Mouse (Mus musculus) activated CD4-positive, CD25-positive, alpha-beta regulatory T cell, adult 4 months (primary cell): Measurements from ENCODE around the gene Gm21992. TPM values are rescaled to one million over a fixed set of nuclear protein-coding genes. Genes with fewer than 3 reads are reported as not detected.

Experiments used
- ATAC-seq: one replicate; pipeline ENCODE4 v1.8.0; 2017
- polyA plus RNA-seq, 2 experiments: library from polyadenylated mRNA; unstranded; fragments of 100-300 nt; shearing (Covaris generic); gene quantifications; one replicate each; pipeline ENCODE4 v1.2.1; 2017

The Gm21992 gene
- polyA plus RNA-seq, 2 experiments from 2014 or later: 36.1 to 36.5 TPM

DNA sequence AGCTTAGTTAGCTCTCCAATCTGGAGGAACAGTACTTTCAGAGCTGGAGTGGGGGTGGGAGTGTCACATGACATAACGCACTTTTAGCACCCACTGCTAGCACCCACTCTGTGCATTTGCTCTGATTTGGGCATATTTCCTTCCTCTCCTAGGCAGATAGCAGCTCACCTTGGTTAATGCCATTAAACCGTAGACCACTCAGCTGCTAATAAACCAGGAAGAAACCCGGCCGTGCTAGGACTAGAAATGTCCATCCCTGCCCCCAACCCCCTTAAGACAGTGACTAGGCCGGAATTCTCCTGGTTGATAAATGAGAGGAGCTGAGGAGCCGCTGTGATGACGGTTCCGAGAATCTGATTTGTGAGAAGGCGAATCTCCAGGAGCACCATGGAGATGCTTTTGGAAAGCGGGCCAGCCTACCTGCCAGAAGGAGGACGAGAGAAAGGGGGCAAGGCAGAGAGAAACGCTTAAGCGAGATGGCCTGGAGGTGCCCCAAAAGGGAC lies 100.3 kb downstream of the Gm21992 start, which contains the start of gene Sptbn2:
Gene Sptbn2, plus strand, starts transcription at position 70 of the 503 bp plus-strand sequence.
- no peak for ATAC-seq

DNA sequence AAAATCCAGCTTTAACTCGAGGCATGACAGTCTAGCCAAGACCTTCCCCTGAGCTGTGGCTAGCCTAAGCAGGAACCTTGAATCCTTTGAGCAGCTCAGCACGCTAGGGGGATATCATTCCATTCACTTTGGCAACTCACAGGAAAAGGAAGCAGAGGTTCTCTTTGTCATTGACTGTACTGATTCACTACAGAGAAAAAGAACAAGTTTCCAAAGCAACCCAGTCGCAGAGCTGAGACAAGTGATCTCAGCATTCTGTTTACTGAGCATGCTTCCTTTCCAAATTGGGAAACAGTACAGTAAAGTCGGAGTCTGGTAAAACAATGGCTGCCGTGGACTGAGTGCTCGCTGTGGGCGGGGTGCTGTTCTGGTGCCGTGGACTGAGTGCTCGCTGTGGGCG lies 102.6 kb downstream of the Gm21992 start:
- no peak for ATAC-seq

DNA sequence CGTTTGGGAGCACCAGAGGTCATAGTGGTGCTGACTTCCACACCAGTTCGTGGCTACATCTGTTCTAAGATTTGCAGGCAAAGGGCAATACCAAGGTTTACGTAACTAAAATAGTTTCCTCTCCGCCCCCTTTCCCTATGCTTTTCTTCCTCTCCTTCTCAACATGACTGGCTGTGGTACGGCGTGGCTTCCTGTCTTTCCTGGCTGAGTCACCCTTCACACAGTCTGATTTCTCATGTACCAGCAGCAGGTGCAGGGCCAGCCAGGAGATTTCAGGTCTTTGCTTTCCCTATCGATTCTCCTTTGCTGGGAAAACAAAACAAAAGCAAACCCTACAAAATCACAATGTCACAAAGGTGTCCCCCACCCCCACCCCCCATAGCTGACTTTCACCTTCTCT lies 110.2 kb downstream of the Gm21992 start:
- ATAC-seq: no peak

DNA sequence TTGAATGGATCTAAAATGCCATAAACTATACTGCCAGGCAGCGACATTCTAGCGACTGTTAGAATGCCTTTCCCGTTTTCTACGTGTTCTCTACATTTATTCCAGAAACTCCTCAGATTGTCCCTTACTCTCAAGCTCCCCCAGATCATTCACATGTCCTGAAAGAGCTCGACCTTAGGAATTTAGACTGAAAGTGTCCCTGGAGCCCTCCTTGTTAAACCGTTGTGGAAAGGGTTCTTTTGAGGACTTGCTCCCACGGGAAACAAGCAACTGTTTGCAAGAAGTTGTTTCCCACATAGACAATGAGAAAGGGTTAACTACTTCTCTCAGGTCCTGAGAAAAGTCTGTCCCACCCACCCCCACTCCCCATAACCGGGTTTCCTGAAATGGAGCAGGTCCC lies 110.8 kb downstream of the Gm21992 start:
- no peak for ATAC-seq

DNA sequence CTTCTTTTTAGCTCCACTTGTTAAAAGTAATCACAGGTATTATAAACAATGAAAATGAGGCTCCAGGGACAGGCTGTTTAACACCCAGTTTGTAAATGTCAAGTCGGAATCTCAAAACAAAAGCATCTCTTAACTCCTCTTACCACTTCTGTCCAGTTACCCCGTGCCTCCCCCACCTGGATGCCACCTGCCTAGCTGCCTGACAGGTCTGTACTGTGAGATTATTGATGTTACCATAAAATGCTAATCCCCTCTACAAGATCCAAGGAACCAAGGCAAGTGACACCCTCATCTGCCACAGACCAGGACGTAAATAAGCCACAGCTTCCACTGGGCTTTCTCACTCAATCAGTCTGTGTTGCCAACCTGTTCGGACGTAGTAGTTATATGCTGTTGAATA lies 111.6 kb downstream of the Gm21992 start:
- no peak for ATAC-seq

DNA sequence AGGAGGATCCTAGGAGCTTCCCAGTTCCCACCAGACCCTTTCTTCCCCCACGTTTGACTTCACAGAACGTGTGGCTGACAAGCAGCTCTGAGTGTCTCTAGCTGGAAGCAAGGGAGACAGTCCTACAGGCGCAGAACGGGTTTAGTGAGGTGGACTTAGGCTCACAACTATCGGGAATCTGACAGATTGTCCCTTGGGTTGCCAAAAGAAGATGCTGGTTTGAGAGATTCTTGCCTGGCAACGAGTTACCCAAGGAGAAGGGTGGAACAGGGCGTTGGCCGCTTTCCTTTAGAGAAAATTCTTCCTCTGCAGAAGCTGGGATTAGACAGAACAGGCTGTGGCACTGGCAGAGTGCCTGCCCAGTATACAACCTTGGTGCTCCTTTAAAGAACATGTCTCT lies 112.6 kb downstream of the Gm21992 start:
- ATAC-seq: no peak

DNA sequence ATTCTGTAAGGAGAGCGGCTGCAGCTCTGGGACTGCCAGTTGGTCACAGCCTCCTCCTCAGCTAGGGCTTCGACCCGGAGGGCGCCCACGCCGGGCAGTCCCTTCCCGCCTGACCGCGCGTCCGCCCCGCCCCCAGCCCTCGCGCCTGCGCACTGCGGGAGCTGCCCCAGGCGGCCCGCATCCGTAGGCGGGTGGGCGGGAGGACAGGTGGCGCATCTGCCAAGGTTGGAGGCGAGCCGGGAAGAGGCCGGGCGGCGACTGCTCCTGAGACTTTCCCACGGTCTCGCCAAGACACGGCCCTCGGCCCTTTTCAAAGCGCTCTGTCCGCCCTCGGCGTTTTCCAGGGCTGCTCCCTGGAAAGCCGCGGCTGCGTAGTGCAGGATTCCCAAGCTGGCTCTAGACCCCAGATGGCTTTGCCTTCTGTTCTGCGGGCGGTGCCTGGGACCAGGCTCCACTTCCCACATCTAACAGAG lies 113.2 kb downstream of the Gm21992 start, which contains the start of gene Gm960:
Gene Gm960, minus strand, starts transcription at position 464 of the 473 bp plus-strand sequence.
- ATAC-seq: no peak

DNA sequence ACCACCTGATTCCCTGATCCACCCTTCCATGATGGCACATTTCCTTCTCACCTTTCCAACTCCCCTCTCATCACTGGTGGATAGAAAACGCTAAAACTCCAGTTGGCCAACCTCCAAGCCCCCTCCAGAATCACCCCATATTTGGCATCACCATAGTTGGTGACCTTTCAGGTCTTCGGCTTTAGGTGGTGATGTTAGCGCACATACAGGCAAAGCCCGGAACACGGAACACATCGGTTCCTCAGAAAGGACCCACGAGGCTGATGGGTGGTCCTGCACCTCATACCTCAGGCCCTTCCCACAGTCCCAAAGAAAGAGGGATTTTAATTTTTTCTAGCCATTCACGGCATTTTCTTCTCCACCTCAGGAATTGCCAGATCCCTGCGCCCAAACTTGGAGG lies 113.7 kb downstream of the Gm21992 start:
- ATAC-seq: no peak

DNA sequence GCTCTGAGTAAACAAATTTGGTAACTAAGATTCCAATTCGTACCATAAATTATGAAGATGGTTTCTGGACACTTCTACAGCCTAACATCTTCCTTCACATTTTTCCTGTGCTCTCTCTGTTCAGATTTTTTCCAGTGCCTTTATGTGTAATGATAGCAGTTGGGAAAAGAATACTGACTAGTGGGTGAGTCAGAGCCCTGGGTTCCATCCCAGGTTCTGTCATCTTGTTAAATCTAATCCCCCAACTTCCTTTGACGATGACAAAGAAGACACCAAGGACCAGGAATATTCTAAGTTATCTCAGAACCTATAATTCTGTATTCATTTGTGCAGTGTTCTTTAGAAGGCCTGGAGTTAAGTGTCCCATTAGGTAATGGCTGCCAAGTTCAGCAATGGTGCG lies 114.3 kb downstream of the Gm21992 start:
- ATAC-seq: no peak

DNA sequence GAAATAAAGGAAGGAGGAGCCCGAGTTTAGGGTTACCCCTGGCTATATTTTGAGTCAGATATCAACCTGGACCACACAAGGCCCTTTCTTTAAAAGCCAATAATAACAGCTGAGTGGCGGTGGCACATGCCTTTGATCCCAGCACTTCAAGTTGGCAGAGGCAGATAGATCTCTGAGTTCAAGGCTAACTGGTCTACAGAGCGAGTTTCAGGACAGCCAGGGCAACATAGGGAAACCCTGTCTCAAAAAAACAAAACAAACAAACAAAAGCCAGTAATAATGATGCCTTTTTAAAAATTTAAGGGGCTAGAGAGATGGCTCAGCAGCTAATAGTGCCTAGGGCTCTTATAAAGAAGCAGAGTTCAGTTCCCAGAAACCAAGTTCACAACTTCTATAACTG lies 117.1 kb downstream of the Gm21992 start:
- no peak for ATAC-seq

Other genes with a start within 250 kb of the Gm21992 start
- gene Lrfn4, start 195.9 kb downstream of the Gm21992 start, polyA plus RNA-seq: under 1 TPM in 1 of 2 experiments, not detected in 1; 0.31 TPM
- gene Rce1, start 186.0 kb downstream of the Gm21992 start, polyA plus RNA-seq: 10 to 100 TPM; 38.4 to 47.2 TPM
- gene Gm960, start 112.9 kb downstream of the Gm21992 start, polyA plus RNA-seq: not detected
- gene Sptbn2, start 100.4 kb downstream of the Gm21992 start, polyA plus RNA-seq: under 1 TPM; 0.11 to 0.17 TPM
- 100 to 1,000 TPM in 1 of 2 experiments, 10 to 100 TPM in 1; 87.2 to 107 TPM for gene Rbm4b, start 55.1 kb downstream of the Gm21992 start, polyA plus RNA-seq
- 10 to 100 TPM; 25.8 to 50.9 TPM for gene Rbm4, start 17.7 kb downstream of the Gm21992 start, polyA plus RNA-seq
- gene Rbm14, start within 50 bp of the Gm21992 start, polyA plus RNA-seq: 10 to 100 TPM; 18.3 to 54.9 TPM
- 100 to 1,000 TPM in 1 of 2 experiments, 10 to 100 TPM in 1; 94.7 to 162 TPM for gene Ccs, start 27.7 kb upstream of the Gm21992 start, polyA plus RNA-seq
- gene Ccdc87, start 27.8 kb upstream of the Gm21992 start, polyA plus RNA-seq: not detected
- gene Ctsf, start 43.5 kb upstream of the Gm21992 start, polyA plus RNA-seq: under 1 TPM; 0.66 to 0.67 TPM
- gene Actn3, start 66.3 kb upstream of the Gm21992 start, polyA plus RNA-seq: not detected
- gene Zdhhc24, start 67.1 kb upstream of the Gm21992 start, polyA plus RNA-seq: 1 to 10 TPM; 6.3 to 6.7 TPM
- gene Bbs1, start 95.0 kb upstream of the Gm21992 start, polyA plus RNA-seq: 1 to 10 TPM in 1 of 2 experiments, not detected in 1; 1.4 TPM
- 10 to 100 TPM; 38.4 to 59.4 TPM for gene Dpp3, start 116.7 kb upstream of the Gm21992 start, polyA plus RNA-seq
- gene Peli3, start 131.5 kb upstream of the Gm21992 start, polyA plus RNA-seq: under 1 TPM in 1 of 2 experiments, not detected in 1; 0.25 TPM
- gene Mrpl11, start 150.5 kb upstream of the Gm21992 start, polyA plus RNA-seq: 10 to 100 TPM; 79.9 to 91.1 TPM
- gene Npas4, start 178.7 kb upstream of the Gm21992 start, polyA plus RNA-seq: under 1 TPM; 0.32 to 0.83 TPM
- gene Slc29a2, start 212.2 kb upstream of the Gm21992 start, polyA plus RNA-seq: 1 to 10 TPM in 1 of 2 experiments, under 1 TPM in 1; 0.46 to 2.1 TPM
- 10 to 100 TPM; 10.5 to 13.4 TPM for gene B4gat1, start 227.2 kb upstream of the Gm21992 start, polyA plus RNA-seq
- gene AC124502.3, start 227.3 kb upstream of the Gm21992 start, polyA plus RNA-seq: under 1 TPM; 0.40 to 0.68 TPM
- gene Brms1, start 229.7 kb upstream of the Gm21992 start, polyA plus RNA-seq: 100 to 1,000 TPM in 1 of 2 experiments, 10 to 100 TPM in 1; 91.4 to 102 TPM
- gene Rin1, start 238.9 kb upstream of the Gm21992 start, polyA plus RNA-seq: under 1 TPM in 1 of 2 experiments, not detected in 1; 0.13 TPM